Mouse (Mus musculus) myocyte (in vitro differentiated cells): ENCODE data around the gene Zfp513. TPM values are rescaled to one million over a fixed set of nuclear protein-coding genes. Genes with fewer than 3 reads are reported as not detected.
"Not testable (repeated sequence)": the region's sequence is repeated elsewhere in the genome, so short reads cannot be mapped to it uniquely, and the experiment has no call there.

Experiments
- H3K27me3 ChIP-seq: one replicate; pipeline ENCODE4 v1.6.1; 2011; ENCODE audit not compliant: control insufficient read depth, insufficient read depth, insufficient read length
- H3K36me3 ChIP-seq: one replicate; pipeline ENCODE4 v1.6.1; 2011; ENCODE audit not compliant: control insufficient read depth, insufficient read depth
- H3K4me2 ChIP-seq: one replicate; pipeline ENCODE4 v1.6.1; 2011; ENCODE audit warnings: low read depth, control low read depth
- H3K4me3 ChIP-seq: one replicate; pipeline ENCODE4 v1.5.1; 2011; ENCODE audit warnings: mild to moderate bottlenecking, control low read depth, moderate library complexity
- H3K79me2 ChIP-seq: one replicate; pipeline ENCODE4 v1.6.1; 2011; ENCODE audit not compliant: control insufficient read depth, insufficient read depth
- H3ac ChIP-seq: one replicate; pipeline ENCODE4 v1.6.1; 2011; ENCODE audit not compliant: control insufficient read depth, insufficient read length
- CEBPB ChIP-seq: IDR thresholded peaks from 2 replicates; pipeline ENCODE4 v1.6.1; 2011; ENCODE audit warnings: mild to moderate bottlenecking, moderate library complexity; ENCODE audit not compliant: poor library complexity, insufficient read depth, severe bottlenecking
- E2F4 ChIP-seq: IDR thresholded peaks from one replicate; pipeline ENCODE4 v1.6.1; 2011; ENCODE audit warnings: mild to moderate bottlenecking, control low read depth, moderate library complexity; ENCODE audit not compliant: insufficient read depth
- MAX ChIP-seq: IDR thresholded peaks from one replicate; pipeline ENCODE4 v1.6.1; 2011; ENCODE audit warnings: low read depth, mild to moderate bottlenecking, control low read depth
- MYOD1 ChIP-seq, 3 experiments: IDR thresholded peaks; one replicate each; pipeline ENCODE4 v1.6.1; 2011; ENCODE audit warnings: control low read depth in 2 of 3, low read depth in 2 of 3, mild to moderate bottlenecking in 2 of 3, moderate library complexity in 1 of 3; ENCODE audit not compliant: insufficient read length in 2 of 3, control insufficient read depth in 1 of 3
- MYOG ChIP-seq, 3 experiments: IDR thresholded peaks; one replicate each; pipeline ENCODE4 v1.6.1; 2011; ENCODE audit warnings: control low read depth in 2 of 3, low read depth in 2 of 3, mild to moderate bottlenecking in 2 of 3; ENCODE audit not compliant: insufficient read length in 2 of 3, control insufficient read depth in 1 of 3, insufficient read depth in 1 of 3
- POLR2A ChIP-seq: IDR thresholded peaks from one replicate; pipeline ENCODE4 v1.6.1; 2011; ENCODE audit warnings: low read depth, mild to moderate bottlenecking, control low read depth, moderate library complexity; ENCODE audit not compliant: insufficient read length
- POLR2AphosphoS2 ChIP-seq: IDR thresholded peaks from one replicate; pipeline ENCODE4 v1.6.1; 2011; ENCODE audit warnings: low read depth, control low read depth; ENCODE audit not compliant: insufficient read length
- REST ChIP-seq: IDR thresholded peaks from one replicate; pipeline ENCODE4 v1.6.1; 2011; ENCODE audit warnings: mild to moderate bottlenecking, control low read depth, moderate library complexity; ENCODE audit not compliant: insufficient read depth, insufficient read length
- SRF ChIP-seq: IDR thresholded peaks from one replicate; pipeline ENCODE4 v1.6.1; 2011; ENCODE audit warnings: low read depth; ENCODE audit not compliant: control insufficient read depth, insufficient read length
- TCF12 ChIP-seq: IDR thresholded peaks from one replicate; pipeline ENCODE4 v1.6.1; 2011; ENCODE audit warnings: mild to moderate bottlenecking, control low read depth; ENCODE audit not compliant: poor library complexity, insufficient read depth, severe bottlenecking
- TCF3 ChIP-seq: IDR thresholded peaks from one replicate; pipeline ENCODE4 v1.6.1; 2011; ENCODE audit warnings: low read depth, control low read depth; ENCODE audit not compliant: insufficient read length
- USF1 ChIP-seq: IDR thresholded peaks from one replicate; pipeline ENCODE4 v1.6.1; 2011; ENCODE audit warnings: low read depth, mild to moderate bottlenecking, control low read depth, moderate library complexity
- polyA plus RNA-seq: library from polyadenylated mRNA; unstranded; fragments of >200 nt; fragmentation: generic; extraction: Trizol; gene quantifications from one replicate; pipeline ENCODE4 v1.2.1, GENCODE M21; 2012; ENCODE audit warnings: missing spikeins

Zfp513 gene
- polyA plus RNA-seq, 1 experiment = 25.6 TPM

- Histone ChIP-seq H3K27me3 (no peaks in the 10 kb centered on the region), H3K79me2 (peaks cover 46% of the 10 kb centered on the region), H3K4me2 (peak within 1 kb of the TSS; percentile 82), H3K4me3 (peak within 1 kb of the TSS; percentile 90), H3K36me3 (no peaks in the 10 kb centered on the region), H3ac (peak within 1 kb of the TSS; percentile 32)
- peak; percentile 72 for TF ChIP-seq SRF
- TF ChIP-seq POLR2AphosphoS2 = peak; percentile 98
- TF ChIP-seq TCF12 = no peak
- TF ChIP-seq POLR2A = peak; percentile 96
- no peak for TF ChIP-seq MYOG (IDR thresholded peaks at IDR 0.05; ENCODE audit: control insufficient read depth in 1 of 3, insufficient read depth in 1 of 3, insufficient read length in 2 of 3, low read depth in 2 of 3)
- TF ChIP-seq MYOD1 (IDR thresholded peaks at IDR 0.05; ENCODE audit: control insufficient read depth in 1 of 3, insufficient read length in 2 of 3, low read depth in 2 of 3) = peak in 1 of 3 experiments; percentile 32
- no peak for TF ChIP-seq REST
- no peak for TF ChIP-seq CEBPB
These were observed 18.6 kb upstream of the Zfp513 start, which contains the start of gene Ppm1g for GRCm38 (mm10) chr5:31220448-31221303. TSS of gene Ppm1g (minus strand) at chr5:31220687.

- H3K4me2 ChIP-seq = peak overlapping the region; percentile 82
- no peak for TF ChIP-seq TCF3
- no peaks in the 10 kb centered on the region for H3K27me3 ChIP-seq
- no peaks in the 10 kb centered on the region for H3K36me3 ChIP-seq
- peaks cover 53% of the 10 kb centered on the region for H3K79me2 ChIP-seq
- H3ac ChIP-seq = peak overlapping the region; percentile 32
- H3K4me3 ChIP-seq = peak overlapping the region; percentile 90
These were observed 17.9 kb upstream of the Zfp513 start for GRCm38 (mm10) chr5:31219911-31220447.

DNA sequence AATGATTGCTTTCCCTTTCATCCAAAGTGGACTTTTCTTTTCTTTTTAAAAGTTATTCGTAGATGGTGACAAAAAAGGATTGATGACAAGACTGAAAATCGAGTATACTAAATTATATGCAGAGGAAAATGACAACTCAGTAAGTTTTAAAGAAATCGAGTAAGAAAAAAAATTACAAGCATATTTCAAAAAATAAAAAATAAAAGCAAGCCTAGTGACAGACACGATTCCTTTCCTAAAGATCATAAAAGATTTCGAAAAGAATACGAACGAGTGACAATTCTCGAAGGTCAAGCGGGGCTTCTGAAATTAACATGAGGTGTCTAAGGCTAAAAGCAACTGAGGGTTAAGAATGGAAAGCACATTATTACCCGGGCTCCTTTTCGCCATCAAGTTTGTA, 17.4 kb upstream of the Zfp513 start:
- H3K79me2 ChIP-seq = peaks cover 58% of the 10 kb centered on the region
- TF ChIP-seq MYOD1 (IDR thresholded peaks at IDR 0.05; ENCODE audit: control insufficient read depth in 1 of 3, insufficient read length in 2 of 3, low read depth in 2 of 3) = no peak
- TF ChIP-seq MYOG (IDR thresholded peaks at IDR 0.05; ENCODE audit: control insufficient read depth in 1 of 3, insufficient read depth in 1 of 3, insufficient read length in 2 of 3, low read depth in 2 of 3) = no peak
- TF ChIP-seq CEBPB = no peak
- TF ChIP-seq TCF12 = no peak
- no peak for TF ChIP-seq MAX
- no peak for TF ChIP-seq SRF
- TF ChIP-seq POLR2AphosphoS2 = no peak
- no peak for TF ChIP-seq USF1
- no peak for TF ChIP-seq TCF3
- no peak for TF ChIP-seq POLR2A
- TF ChIP-seq E2F4 = no peak
- TF ChIP-seq REST = no peak
- peak overlapping the region; percentile 90 for H3K4me3 ChIP-seq
- no peaks in the 10 kb centered on the region for H3K36me3 ChIP-seq
- H3K4me2 ChIP-seq = peak overlapping the region; percentile 82
- H3ac ChIP-seq = peak overlapping the region; percentile 32
- no peaks in the 10 kb centered on the region for H3K27me3 ChIP-seq

- H3ac ChIP-seq = no peak overlapping the region
- H3K4me3 ChIP-seq = peak overlapping the region; percentile 90
- TF ChIP-seq REST (no peak), MYOD1 (IDR thresholded peaks at IDR 0.05; ENCODE audit: control insufficient read depth in 1 of 3, insufficient read length in 2 of 3, low read depth in 2 of 3) (no peak), POLR2A (no peak), POLR2AphosphoS2 (no peak), E2F4 (no peak), USF1 (no peak), MAX (no peak), SRF (no peak), CEBPB (no peak), TCF3 (no peak), TCF12 (no peak), MYOG (IDR thresholded peaks at IDR 0.05; ENCODE audit: control insufficient read depth in 1 of 3, insufficient read depth in 1 of 3, insufficient read length in 2 of 3, low read depth in 2 of 3) (no peak)
- peak overlapping the region; percentile 82 for H3K4me2 ChIP-seq
- no peaks in the 10 kb centered on the region for H3K27me3 ChIP-seq
- H3K79me2 ChIP-seq = peaks cover 62% of the 10 kb centered on the region
- H3K36me3 ChIP-seq = no peaks in the 10 kb centered on the region
These were observed 17.0 kb upstream of the Zfp513 start for GRCm38 (mm10) chr5:31219070-31219469.

GRCm38 (mm10) chr5:31218294-31218693, 16.2 kb upstream of the Zfp513 start:
- H3ac ChIP-seq = no peak overlapping the region
- peaks cover 69% of the 10 kb centered on the region for H3K79me2 ChIP-seq
- H3K4me2 ChIP-seq = peak overlapping the region; percentile 82
- TF ChIP-seq MYOG (IDR thresholded peaks at IDR 0.05; ENCODE audit: control insufficient read depth in 1 of 3, insufficient read depth in 1 of 3, insufficient read length in 2 of 3, low read depth in 2 of 3) (no peak), POLR2A (no peak), SRF (no peak), E2F4 (no peak), POLR2AphosphoS2 (no peak), TCF3 (no peak), CEBPB (no peak), MAX (no peak), TCF12 (no peak), REST (no peak), USF1 (no peak), MYOD1 (IDR thresholded peaks at IDR 0.05; ENCODE audit: control insufficient read depth in 1 of 3, insufficient read length in 2 of 3, low read depth in 2 of 3) (no peak)
- H3K36me3 ChIP-seq = no peaks in the 10 kb centered on the region
- H3K27me3 ChIP-seq = no peaks in the 10 kb centered on the region
- H3K4me3 ChIP-seq = no peak overlapping the region

- H3K36me3 ChIP-seq, H3K4me3 ChIP-seq, H3ac ChIP-seq, H3K27me3 ChIP-seq, H3K4me2 ChIP-seq: not testable (repeated sequence)
- peaks cover 86% of the 10 kb centered on the region for H3K79me2 ChIP-seq
These were observed 14.5 kb upstream of the Zfp513 start for GRCm38 (mm10) chr5:31216554-31216953.
